24 mouse cellular contexts compared by ENCODE assay signal in genomic region chr10:63165752-63166412, GRCm38 (mm10). TPM values are rescaled to one million over a fixed set of nuclear protein-coding genes. Genes with fewer than 3 reads are reported as not detected.
DNase-seq lines count a peak whose midpoint lies in the region; ATAC-seq and TF ChIP-seq lines count a peak whose summit lies in the region.
"Had no signal": no experiment of that assay in that cellular context is flagged by ENCODE, and none has a peak within 500 bp of the region (broad histone marks: within the 10 kb centered on the region; RNA-seq: fewer than 3 reads in every experiment).

No protein-coding gene starts in this region.

- H3K27me3 ChIP-seq in liver, embryonic 16.5 days (ENCODE audit: control insufficient read depth, insufficient read depth, low read depth, low read length), result no peaks in the 10 kb centered on the region
- no peaks in the 10 kb centered on the region for H3K27me3 ChIP-seq in heart, adult 2 months (ENCODE audit: control insufficient read depth, insufficient read depth, low read length)
- H3K27me3 ChIP-seq: forebrain, embryonic 15.5 days; midbrain, embryonic 12.5 days; stomach, embryonic 15.5 days had no signal

- ATAC-seq in common myeloid progenitor, adult 5-6 weeks (replicated peaks; ENCODE audit: low read depth, poor library complexity, severe bottlenecking), result peak; percentile 71
- no peak for ATAC-seq in liver, embryonic 16.5 days (ENCODE audit: low read depth)
- ATAC-seq: forebrain, embryonic 15.5 days; hindbrain, postnatal 0 days had no signal

- DNase-seq in CD4-positive, CD25-positive, alpha-beta regulatory T cell, adult 2 months (ENCODE audit: low read depth, low spot score), result peak; percentile 69
- peak; percentile 29 for DNase-seq in MEL-GATA-1-ER (ENCODE audit: extremely low read depth, low read depth)
- no peak for DNase-seq in heart, adult 2 months
- no peak for DNase-seq in kidney, postnatal 36 days
- DNase-seq in retina, embryonic 14.5 days (ENCODE audit: low spot score), result no peak
- no peak for DNase-seq in gastrocnemius, postnatal 4 days (ENCODE audit: low spot score in 2 of 2)
- DNase-seq: adrenal gland, postnatal 36 days; B cell, adult 2 months; cerebellum, postnatal 14 days; heart, postnatal 4 days; kidney, adult 8-10 months; layer of hippocampus, postnatal 36 days; left cerebral cortex, postnatal 4 days; lung, adult 18-20 months; right cerebral cortex, adult 18-20 months had no signal

- no peak overlapping the region for H3K27ac ChIP-seq in liver, embryonic 16.5 days (ENCODE audit: low read length)
- no peak overlapping the region for H3K27ac ChIP-seq in heart, adult 2 months
- H3K27ac ChIP-seq: embryonic facial prominence, embryonic 10.5 days; forebrain, embryonic 15.5 days; hindbrain, postnatal 0 days; midbrain, embryonic 12.5 days; stomach, embryonic 15.5 days had no signal

- H3K36me3 ChIP-seq in liver, embryonic 16.5 days (ENCODE audit: control insufficient read depth, insufficient read depth), result no peaks in the 10 kb centered on the region
- H3K36me3 ChIP-seq in heart, adult 2 months (ENCODE audit: control insufficient read depth, insufficient read depth, low read length), result no peaks in the 10 kb centered on the region; the same call in 1 of the 2 replicates
- H3K36me3 ChIP-seq: embryonic facial prominence, embryonic 10.5 days; forebrain, embryonic 15.5 days; midbrain, embryonic 12.5 days; stomach, embryonic 15.5 days had no signal

- TF ChIP-seq POLR2A in heart, adult 2 months (IDR thresholded peaks at IDR 0.05; ENCODE audit: insufficient read depth, low read depth, low read length), result no peak

- H3K4me3 ChIP-seq in liver, embryonic 16.5 days (ENCODE audit: low read depth, low read length), result no peak overlapping the region
- H3K4me3 ChIP-seq in heart, adult 2 months, result no peak overlapping the region
- H3K4me3 ChIP-seq: embryonic facial prominence, embryonic 10.5 days; forebrain, embryonic 15.5 days; midbrain, embryonic 12.5 days; myocyte; stomach, embryonic 15.5 days had no signal

- peaks cover 16% of the 10 kb centered on the region for H3K4me1 ChIP-seq in liver, embryonic 16.5 days (ENCODE audit: control insufficient read depth, low read depth, low read length)
- no peaks in the 10 kb centered on the region for H3K4me1 ChIP-seq in heart, adult 2 months (ENCODE audit: control insufficient read depth, insufficient read depth, low read length)
- H3K4me1 ChIP-seq: embryonic facial prominence, embryonic 10.5 days; forebrain, embryonic 15.5 days; midbrain, embryonic 12.5 days; stomach, embryonic 15.5 days had no signal

- TF ChIP-seq CTCF in heart, adult 2 months (IDR thresholded peaks at IDR 0.05), result no peak

- H3K9ac ChIP-seq in liver, embryonic 16.5 days (ENCODE audit: low read depth, low read length), result no peak overlapping the region
- no peak overlapping the region for H3K9ac ChIP-seq in heart, adult 2 months (ENCODE audit: low read depth, low read length)
- H3K9ac ChIP-seq: forebrain, embryonic 15.5 days; midbrain, embryonic 12.5 days; stomach, embryonic 15.5 days had no signal

- intact Hi-C loops in heart, adult 2 months (cut with DNase I), result no loop called here

- TF ChIP-seq EP300 in heart, adult 2 months (IDR thresholded peaks at IDR 0.05; ENCODE audit: insufficient read depth, low read depth, low read length), result no peak

- WGBS in liver, embryonic 16.5 days (ENCODE audit: insufficient replicate concordance), result 19% methylated on average over 16 of the region's 16 CpGs
- 57% methylated on average over 16 of the region's 16 CpGs for WGBS in heart, adult 2 months

- no peaks in the 10 kb centered on the region for H3K9me3 ChIP-seq in liver, embryonic 16.5 days (replicated peaks; ENCODE audit: control insufficient read depth, low read length)
- H3K9me3 ChIP-seq: embryonic facial prominence, embryonic 10.5 days; forebrain, embryonic 15.5 days; midbrain, embryonic 12.5 days; stomach, embryonic 15.5 days had no signal

- peak overlapping the region; percentile 2 for H3K4me2 ChIP-seq in liver, embryonic 16.5 days (ENCODE audit: low read depth, low read length)
- H3K4me2 ChIP-seq: forebrain, embryonic 15.5 days; midbrain, embryonic 12.5 days; stomach, embryonic 15.5 days had no signal

- H3K79me2 ChIP-seq in heart, adult 2 months (replicated peaks; ENCODE audit: control insufficient read depth, insufficient read depth, low read length), result no peaks in the 10 kb centered on the region

RNA-seq across cellular contexts. Expression of gene Mypn, which starts 37.9 kb away (rescaled TPM):
- total RNA-seq in common myeloid progenitor, adult 5-6 weeks (2017), result not detected in 2 replicates
- polyA plus RNA-seq in liver, embryonic 16.5 days (2015; fragmentation: Nextera tagmentation; extraction: Ambion mirVana), result 0.23 and 0.41 TPM in 2 replicates
- total RNA-seq in heart, adult 2 months (2021), result 100 to 1,000 TPM in 1 of 2 experiments, 10 to 100 TPM in 1; 96.6 to 110 TPM
- polyA plus RNA-seq in heart, adult 2 months (2012; rRNA removed), result 32.1 and 43.5 TPM in 2 replicates
- total RNA-seq in gastrocnemius, postnatal 4 days (2021), result 100 to 1,000 TPM; 208 to 218 TPM
- total RNA-seq: neutrophil, adult 5-6 weeks had no signal
- polyA plus RNA-seq: embryonic facial prominence, embryonic 10.5 days had no signal

Comparison
In these comparisons a context has a peak if more than half of its experiments do, and no peak if none do; other contexts are left out.
1. DNase-seq: peak in CD4-positive, CD25-positive, alpha-beta regulatory T cell, adult 2 months (single experiment) and MEL-GATA-1-ER (single experiment); none in heart, adult 2 months (0 of 2), kidney, postnatal 36 days (0 of 2), retina, embryonic 14.5 days (single experiment) and gastrocnemius, postnatal 4 days (0 of 2).
2. RNA of gene Mypn, which starts 37.9 kb away (total RNA-seq): 208 to 218 TPM in gastrocnemius, postnatal 4 days and 96.6 to 110 TPM in heart, adult 2 months; not detected in common myeloid progenitor, adult 5-6 weeks; every median in the first group is over 10 times any median in the second.